Mouse (Mus musculus) lung, embryonic 14.5 days (tissue): ENCODE measurements around the gene Ufsp1. TPM values are rescaled to one million over a fixed set of nuclear protein-coding genes. Genes with fewer than 3 reads are reported as not detected.

Experiments used
- ATAC-seq: fragments of 200-750 bp; cut with Nextera tagmentation; 2 replicates; pipeline ENCODE4 v1.8.0; 2017; ENCODE audit warnings: mild to moderate bottlenecking, moderate TSS enrichment, moderate library complexity; ENCODE audit not compliant: insufficient read depth
- DNase-seq: peaks from one replicate; pipeline ENCODE4 v3.0.0-alpha.2; 2015
- H3K27ac ChIP-seq: fragments of 300-500 bp; sonication (generic); 2 replicates; pipeline ENCODE4 v1.5.1; 2014; ENCODE audit warnings: low read depth, mild to moderate bottlenecking, moderate library complexity
- H3K27me3 ChIP-seq: fragments of 300-500 bp; sonication (generic); 2 replicates; pipeline ENCODE4 v1.6.1; 2014; ENCODE audit warnings: low read length, control low read depth; ENCODE audit not compliant: insufficient read depth
- H3K36me3 ChIP-seq: fragments of 300-500 bp; sonication (generic); 2 replicates; pipeline ENCODE4 v1.6.1; 2014; ENCODE audit warnings: control low read depth; ENCODE audit not compliant: insufficient read depth
- H3K4me1 ChIP-seq: fragments of 300-500 bp; sonication (generic); 2 replicates; pipeline ENCODE4 v1.6.1; 2014; ENCODE audit warnings: antibody characterized with exemption, control low read depth; ENCODE audit not compliant: insufficient read depth
- H3K4me2 ChIP-seq: fragments of 300-500 bp; sonication (generic); 2 replicates; pipeline ENCODE4 v1.6.1; 2014; ENCODE audit warnings: mild to moderate bottlenecking
- H3K4me3 ChIP-seq: fragments of 300-500 bp; sonication (generic); 2 replicates; pipeline ENCODE4 v1.5.1; 2014; ENCODE audit warnings: low read depth, low read length
- H3K9ac ChIP-seq: fragments of 300-500 bp; sonication (generic); 2 replicates; pipeline ENCODE4 v1.6.1; 2014
- H3K9me3 ChIP-seq: fragments of 300-500 bp; sonication (generic); 2 replicates; pipeline ENCODE4 v1.6.1; 2016; ENCODE audit warnings: low read depth, low read length, control low read depth
- CTCF ChIP-seq: IDR thresholded peaks from 2 replicates; pipeline ENCODE4 v1.5.1; 2016; ENCODE audit warnings: antibody characterized with exemption, low read depth
- WGBS: fragments of 180-500 bp; shearing (Covaris S2); extraction: QIAGEN DNeasy Blood & Tissue Kit; methylation state at CpG from one replicate; pipeline ENCODE4 v1.1.7; 2014; 5-methylcytosine and 5-hydroxymethylcytosine counted together
- polyA plus RNA-seq: library from polyadenylated mRNA; unstranded; fragments of >200 nt; fragmentation: Nextera tagmentation; extraction: Ambion mirVana; gene quantifications from 2 replicates; pipeline ENCODE4 v1.2.1, GENCODE M21; 2014

Gene Ufsp1
- polyA plus RNA-seq, 1 experiment from 2014 or later: 4.6 TPM

GRCm38 (mm10) chr5:137297126-137297525 is 2.7 kb downstream of the Ufsp1 start:
- H3K36me3 ChIP-seq: peaks cover 75% of the 10 kb centered on the region
- DNase-seq (no peak), ATAC-seq (no peak)
- H3K27ac ChIP-seq: no peak overlapping the region
- H3K9ac ChIP-seq: no peak overlapping the region
- H3K4me3 ChIP-seq: no peak overlapping the region
- 87% methylated on average over 14 of the region's 14 CpGs for WGBS
- H3K4me2 ChIP-seq: no peak overlapping the region
- no peaks in the 10 kb centered on the region for H3K4me1 ChIP-seq
- no peaks in the 10 kb centered on the region; the same call in 1 of the 2 replicates for H3K27me3 ChIP-seq
- TF ChIP-seq CTCF: no peak
- no peaks in the 10 kb centered on the region for H3K9me3 ChIP-seq

GRCm38 (mm10) chr5:137299240-137299639 is 4.8 kb downstream of the Ufsp1 start:
- H3K4me1 ChIP-seq: no peaks in the 10 kb centered on the region
- H3K4me2 ChIP-seq: no peak overlapping the region
- TF ChIP-seq CTCF: no peak
- H3K9me3 ChIP-seq: no peaks in the 10 kb centered on the region
- DNase-seq (no peak), ATAC-seq (no peak)
- 85% methylated on average over 7 of the region's 7 CpGs for whole genome bisulfite sequencing
- H3K27me3 ChIP-seq: no peaks in the 10 kb centered on the region
- H3K27ac ChIP-seq: no peak overlapping the region
- no peak overlapping the region for H3K4me3 ChIP-seq
- H3K9ac ChIP-seq: no peak overlapping the region
- peaks cover 96% of the 10 kb centered on the region for H3K36me3 ChIP-seq

- Histone ChIP-seq H3K27ac (no peak overlapping the region), H3K36me3 (peaks cover 94% of the 10 kb centered on the region), H3K9me3 (no peaks in the 10 kb centered on the region), H3K4me3 (no peak overlapping the region), H3K27me3 (no peaks in the 10 kb centered on the region), H3K4me1 (peaks cover 15% of the 10 kb centered on the region), H3K9ac (no peak overlapping the region), H3K4me2 (no peak overlapping the region)
- 79% methylated on average over 21 of the region's 21 CpGs for WGBS
- DNase-seq (peak; percentile 60), ATAC-seq (no peak; the same call in 1 of the 2 replicates)
- TF ChIP-seq CTCF: no peak
Measured at GRCm38 (mm10) chr5:137301253-137301652, 6.8 kb downstream of the Ufsp1 start.

- no peak overlapping the region for H3K9ac ChIP-seq
- no peaks in the 10 kb centered on the region for H3K9me3 ChIP-seq
- no peak for ATAC-seq
- H3K4me1 ChIP-seq: peaks cover 17% of the 10 kb centered on the region
- no peak for TF ChIP-seq CTCF
- H3K36me3 ChIP-seq: peaks cover 74% of the 10 kb centered on the region
- H3K27me3 ChIP-seq: no peaks in the 10 kb centered on the region
- no peak for DNase-seq
- H3K4me3 ChIP-seq: no peak overlapping the region
- 52% methylated on average over 4 of the region's 4 CpGs for WGBS
- no peak overlapping the region for H3K27ac ChIP-seq
- no peak overlapping the region for H3K4me2 ChIP-seq
Measured at GRCm38 (mm10) chr5:137303609-137304008, 9.2 kb downstream of the Ufsp1 start.

GRCm38 (mm10) chr5:137304165-137304564 is 9.7 kb downstream of the Ufsp1 start:
- no peaks in the 10 kb centered on the region for H3K9me3 ChIP-seq
- TF ChIP-seq CTCF: no peak
- peak overlapping the region; percentile 81 for H3K4me2 ChIP-seq
- DNase-seq: no peak
- H3K36me3 ChIP-seq: peaks cover 74% of the 10 kb centered on the region
- ATAC-seq: no peak
- no peak overlapping the region for H3K4me3 ChIP-seq
- H3K27me3 ChIP-seq: no peaks in the 10 kb centered on the region
- WGBS: 63% methylated on average over 3 of the region's 3 CpGs
- H3K9ac ChIP-seq: no peak overlapping the region
- no peak overlapping the region for H3K27ac ChIP-seq
- peaks cover 17% of the 10 kb centered on the region for H3K4me1 ChIP-seq

GRCm38 (mm10) chr5:137304816-137305215 is 10.4 kb downstream of the Ufsp1 start:
- no peak for ATAC-seq
- Histone ChIP-seq H3K4me3 (0 out of 2 replicates have a peak overlapping the region, but pooled peaks have one; percentile 2), H3K4me1 (peaks cover 17% of the 10 kb centered on the region), H3K4me2 (peak overlapping the region; percentile 81), H3K9me3 (no peaks in the 10 kb centered on the region), H3K36me3 (peaks cover 74% of the 10 kb centered on the region), H3K9ac (0 out of 2 replicates have a peak overlapping the region, but pooled peaks have one; percentile 10), H3K27me3 (no peaks in the 10 kb centered on the region), H3K27ac (no peak overlapping the region)
- WGBS: 47% methylated on average over 4 of the region's 4 CpGs
- DNase-seq: no peak
- no peak for TF ChIP-seq CTCF

- Histone ChIP-seq H3K4me2 (peak overlapping the region; percentile 81), H3K27ac (no peak overlapping the region), H3K9me3 (no peaks in the 10 kb centered on the region), H3K4me1 (peaks cover 17% of the 10 kb centered on the region), H3K36me3 (peaks cover 74% of the 10 kb centered on the region), H3K27me3 (no peaks in the 10 kb centered on the region), H3K4me3 (peak overlapping the region; percentile 94), H3K9ac (peak overlapping the region; percentile 97)
- DNase-seq (no peak), ATAC-seq (no peak)
- 51% methylated on average over 3 of the region's 3 CpGs for WGBS
- TF ChIP-seq CTCF: no peak
Measured at GRCm38 (mm10) chr5:137305822-137306221, 11.4 kb downstream of the Ufsp1 start.

- DNase-seq: peak; percentile 33
- ATAC-seq: no peak
- peak overlapping the region; percentile 95 for H3K27ac ChIP-seq
- H3K36me3 ChIP-seq: peaks cover 74% of the 10 kb centered on the region
- H3K9ac ChIP-seq: peak overlapping the region; percentile 97
- peak overlapping the region; percentile 81 for H3K4me2 ChIP-seq
- H3K4me1 ChIP-seq: peaks cover 17% of the 10 kb centered on the region
- no peak for TF ChIP-seq CTCF
- H3K9me3 ChIP-seq: no peaks in the 10 kb centered on the region
- H3K4me3 ChIP-seq: peak overlapping the region; percentile 94
- 6% methylated on average over 12 of the region's 12 CpGs for WGBS
- H3K27me3 ChIP-seq: no peaks in the 10 kb centered on the region
Measured at GRCm38 (mm10) chr5:137306439-137307005, 12.1 kb downstream of the Ufsp1 start.
